Mouse (Mus musculus) hindlimb bud, embryonic 11.5 days (tissue): ENCODE results near the gene Rrp7a.

ENCODE experiments used
- DNase-seq: peaks from one replicate; pipeline ENCODE4 v3.0.0-alpha.2; 2012; ENCODE audit warnings: low read depth, low spot score; ENCODE audit errors: extremely low spot score

Rrp7a gene

GRCm38 (mm10) chr15:83114106-83114505, 8.5 kb downstream of the Rrp7a start:
- no peak for DNase-seq

GRCm38 (mm10) chr15:83112898-83113297, 9.7 kb downstream of the Rrp7a start:
- DNase-seq: no peak

DNA sequence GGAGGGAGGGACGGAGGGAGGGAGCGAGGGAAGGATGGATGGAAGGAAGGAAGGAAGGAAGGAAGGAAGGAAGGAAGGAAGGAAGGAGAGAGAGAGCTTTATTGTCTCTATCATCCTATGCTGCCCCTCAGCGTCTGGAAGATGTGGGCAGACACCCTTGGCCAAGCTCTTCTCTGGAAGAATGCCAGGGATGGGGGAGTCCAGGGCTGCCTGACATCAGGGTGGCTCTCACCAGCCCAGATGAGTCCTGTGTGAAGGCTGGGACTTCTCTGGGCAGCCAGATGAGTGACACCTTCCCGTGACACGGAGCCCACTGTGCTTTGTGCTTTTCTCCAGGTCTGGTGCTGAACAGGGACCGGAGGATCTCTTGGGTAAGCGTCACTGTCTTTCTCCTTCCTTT, 10.7 kb downstream of the Rrp7a start:
- DNase-seq: no peak

DNA sequence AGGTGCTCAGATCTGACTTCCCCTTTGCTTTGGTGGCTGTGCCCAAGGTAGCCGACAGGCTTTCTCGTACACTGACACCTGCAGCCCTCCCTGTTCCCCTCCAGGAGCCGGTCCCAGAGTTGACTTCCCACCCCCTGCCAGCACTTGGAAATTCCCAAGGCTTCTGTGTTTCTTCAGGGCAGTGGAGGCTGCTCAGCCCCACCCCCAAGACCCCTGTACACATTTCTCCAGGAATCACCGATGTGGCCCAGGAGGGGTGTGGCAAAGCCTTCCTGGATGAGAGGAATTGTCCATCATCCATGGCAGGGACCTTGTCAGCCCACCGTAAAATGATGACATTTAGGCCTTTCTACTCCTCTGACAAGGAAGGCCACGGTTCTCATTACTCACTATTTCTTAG, 11.3 kb downstream of the Rrp7a start:
- DNase-seq: no peak

DNA sequence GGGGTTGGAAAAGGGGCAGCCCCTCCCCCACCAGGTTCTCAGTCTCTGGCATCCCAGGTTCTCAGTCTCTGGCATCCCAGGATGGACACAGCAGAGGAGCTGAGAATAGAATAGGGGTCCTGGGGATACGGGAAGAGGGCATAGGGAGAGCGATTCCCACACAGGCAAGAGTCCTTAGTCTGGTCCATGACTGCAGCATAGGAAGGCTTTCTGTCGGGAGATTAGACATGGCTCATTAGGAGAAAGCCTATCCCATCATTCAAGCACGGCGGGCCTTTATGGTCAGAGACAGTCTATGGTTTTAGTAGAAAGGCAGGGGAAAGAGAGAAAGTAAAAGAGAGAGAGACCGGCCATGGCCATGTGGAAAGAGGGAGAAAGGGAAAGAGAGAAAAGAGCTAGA, 14.8 kb downstream of the Rrp7a start:
- no peak for DNase-seq

DNA sequence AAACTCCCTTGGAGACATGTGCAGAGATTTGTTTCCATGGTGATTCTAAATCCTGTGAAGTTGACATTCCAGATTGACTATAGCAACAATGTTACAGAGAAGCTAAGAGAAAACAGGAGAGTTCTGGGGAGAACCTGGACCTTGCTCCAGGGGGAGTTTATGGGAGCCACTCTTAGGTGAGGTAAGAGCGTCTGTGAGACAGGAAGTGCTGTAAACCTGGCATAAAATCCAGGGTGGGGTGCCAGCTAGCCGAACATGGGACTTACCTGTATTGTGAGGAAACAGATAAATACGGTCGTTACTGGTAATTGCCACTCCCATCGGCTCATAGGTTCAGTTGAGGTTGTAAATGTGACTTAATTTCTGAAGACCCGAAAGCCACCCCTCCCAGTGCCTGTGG, 16.2 kb downstream of the Rrp7a start:
- no peak for DNase-seq

GRCm38 (mm10) chr15:83103111-83103510, 19.5 kb downstream of the Rrp7a start:
- no peak for DNase-seq

DNA sequence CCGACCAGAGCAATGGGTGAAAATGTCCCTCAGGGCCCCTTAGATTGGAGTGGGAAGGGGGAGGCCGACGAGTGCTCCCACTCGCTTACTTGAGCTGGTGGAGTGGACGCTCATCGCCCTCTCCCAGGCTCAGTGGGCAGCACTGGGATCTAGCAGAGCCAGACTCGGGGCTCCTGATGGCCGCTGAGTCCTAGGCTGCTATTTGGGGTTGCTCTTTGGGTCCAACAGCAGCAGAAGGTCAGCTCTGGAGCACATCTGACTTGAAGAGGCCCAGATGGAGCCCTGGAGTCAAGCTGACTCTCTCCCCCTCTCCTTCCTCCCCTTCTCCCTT, 22.3 kb downstream of the Rrp7a start:
- no peak for DNase-seq

- DNase-seq: peak; percentile 35
These were observed 22.9 kb downstream of the Rrp7a start for GRCm38 (mm10) chr15:83099533-83100331.

DNA sequence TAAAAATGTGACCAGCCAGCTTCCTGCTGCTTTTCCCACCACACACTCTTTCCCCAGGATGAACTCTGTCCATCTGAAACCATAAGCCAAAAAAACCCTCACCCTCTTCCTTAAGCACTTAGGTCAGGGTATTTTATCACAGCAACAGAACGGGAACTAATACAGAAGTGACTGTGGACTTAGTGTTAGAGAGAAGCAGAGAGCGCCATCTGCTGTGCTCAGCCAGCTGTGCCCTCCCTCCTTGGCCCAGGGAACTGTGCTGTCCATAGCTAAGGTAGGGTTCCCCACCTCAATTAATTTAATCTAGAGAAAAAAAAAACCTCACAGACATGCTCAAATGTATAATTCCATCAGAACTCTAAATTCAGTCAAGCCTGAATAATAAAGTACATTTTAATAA, 26.7 kb downstream of the Rrp7a start:
- no peak for DNase-seq

DNA sequence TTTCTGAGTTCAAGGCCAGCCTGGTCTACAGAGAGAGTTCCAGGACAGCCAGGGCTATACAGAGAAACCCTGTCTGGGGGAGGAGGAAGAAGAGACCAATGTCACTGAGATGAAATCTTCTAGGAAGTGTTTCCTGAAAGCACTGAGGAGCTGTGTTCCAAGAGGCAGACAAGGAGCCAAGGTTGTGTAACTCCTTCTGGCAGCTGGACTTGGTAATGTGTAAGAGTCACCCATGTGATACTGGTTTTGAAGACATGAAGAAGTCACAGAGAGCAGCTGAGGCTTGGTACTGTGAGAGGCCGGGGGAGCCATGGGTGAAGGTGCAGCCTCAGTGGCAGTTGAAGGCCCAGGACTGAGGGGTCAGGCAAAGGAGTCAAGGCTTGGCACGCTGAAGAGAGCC, 28.9 kb downstream of the Rrp7a start:
- no peak for DNase-seq

GRCm38 (mm10) chr15:83090874-83091273, 31.7 kb downstream of the Rrp7a start:
- DNase-seq: no peak

DNA sequence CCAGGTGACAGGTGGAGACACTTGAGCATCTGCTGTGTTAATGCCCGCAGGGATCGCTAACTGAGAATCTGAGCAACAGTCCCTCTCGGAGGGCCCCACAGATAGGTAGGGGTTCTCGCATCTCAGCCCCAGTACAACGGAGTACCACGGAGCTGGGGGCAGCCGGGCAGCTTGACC, 33.3 kb downstream of the Rrp7a start, which contains the start of gene Serhl:
Gene Serhl (plus strand): TSS at position 78 of the 177 bp plus-strand sequence.
- no peak for DNase-seq

GRCm38 (mm10) chr15:83088495-83089428, 33.8 kb downstream of the Rrp7a start:
- no peak for DNase-seq

GRCm38 (mm10) chr15:83086636-83087328, 35.8 kb downstream of the Rrp7a start:
- no peak for DNase-seq

GRCm38 (mm10) chr15:83085901-83086300, 36.7 kb downstream of the Rrp7a start:
- no peak for DNase-seq

- DNase-seq: no peak
These were observed 38.5 kb downstream of the Rrp7a start for GRCm38 (mm10) chr15:83084022-83084640.

- DNase-seq: no peak
These were observed 39.1 kb downstream of the Rrp7a start for GRCm38 (mm10) chr15:83083530-83083929.

GRCm38 (mm10) chr15:83075607-83076525, 46.7 kb downstream of the Rrp7a start:
- DNase-seq: no peak

DNA sequence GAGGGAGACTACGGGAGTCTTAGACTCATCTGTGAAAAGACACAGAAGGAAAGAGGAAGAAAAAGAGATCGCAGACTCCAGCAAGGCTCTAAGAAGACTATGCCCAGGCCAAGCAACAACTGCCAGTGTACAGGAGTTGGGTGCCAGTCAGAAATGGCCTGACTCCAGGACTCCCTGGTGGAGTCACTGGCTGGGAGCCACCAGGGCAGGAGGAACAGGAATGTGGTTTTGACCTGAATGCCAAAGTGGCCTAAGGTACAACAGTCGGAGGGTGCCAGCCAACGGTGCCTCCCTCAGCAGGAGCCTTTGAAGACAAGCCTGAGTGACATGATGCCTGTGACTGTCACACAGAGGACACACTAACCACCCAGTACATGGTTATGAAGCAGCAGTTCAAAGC, 48.4 kb downstream of the Rrp7a start:
- no peak for DNase-seq
